Mouse (Mus musculus): ENCODE measurements around the gene Rbm47. TPM values are rescaled to one million over a fixed set of nuclear protein-coding genes. Genes with fewer than 3 reads are reported as not detected.

The Rbm47 gene
- polyA plus RNA-seq, 1 experiment from 2014 or later, result 9.9 TPM

DNA sequence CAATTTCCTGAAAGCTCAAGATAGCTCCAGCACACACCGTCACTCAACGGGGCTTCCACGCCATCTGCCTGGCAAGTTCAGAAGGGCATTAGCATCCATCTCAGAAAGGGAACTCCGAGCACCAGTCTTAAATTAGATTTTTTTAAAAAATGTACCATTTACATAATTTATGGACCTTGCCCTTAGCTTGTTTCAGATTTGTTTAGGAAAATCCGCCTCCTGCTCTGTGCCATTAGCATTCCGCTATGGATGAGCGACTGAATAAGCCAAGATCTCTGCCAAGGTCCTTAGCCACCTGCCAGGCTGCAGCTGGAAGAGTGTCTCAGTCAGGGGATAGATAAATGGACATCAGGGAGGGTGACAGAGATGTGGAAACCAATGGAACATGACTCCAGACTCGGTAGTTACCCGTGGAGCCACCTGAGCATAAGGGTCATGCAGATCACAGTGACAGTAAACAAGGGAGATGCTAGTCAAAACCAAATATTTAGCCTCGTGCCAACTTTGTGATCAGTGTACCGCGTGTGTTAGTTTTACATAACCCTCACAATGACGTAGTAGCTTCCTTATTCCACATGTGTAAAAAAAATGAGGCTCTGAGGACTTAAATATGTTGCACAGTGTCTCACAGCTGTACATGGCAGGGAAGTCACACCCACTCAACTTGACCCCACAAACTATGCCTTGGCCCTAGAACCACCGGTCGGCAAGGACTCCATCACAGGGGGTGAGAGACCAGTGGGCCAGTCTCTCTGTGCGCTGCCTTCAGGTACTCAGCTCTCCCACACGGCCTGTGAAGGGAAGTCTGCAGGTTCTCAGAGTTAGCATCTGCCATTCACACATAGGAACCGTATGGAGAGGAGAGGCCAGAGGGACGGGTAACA is 110.6 kb downstream of the Rbm47 start:
- H3K4me3 ChIP-seq, result no peak overlapping the region
- H3K36me3 ChIP-seq, result no peaks in the 10 kb centered on the region
- H3K27me3 ChIP-seq (ENCODE audit: insufficient read depth, poor library complexity, severe bottlenecking), result no peaks in the 10 kb centered on the region
- H3K4me1 ChIP-seq (replicated peaks), result peaks cover 5% of the 10 kb centered on the region; the same call in 1 of the 2 replicates
- no peaks in the 10 kb centered on the region for H3K9me3 ChIP-seq
- no peak for DNase-seq (ENCODE audit: low spot score)
- no peak overlapping the region for H3K27ac ChIP-seq
- 83% methylated on average over 19 of the region's 19 CpGs for WGBS

DNA sequence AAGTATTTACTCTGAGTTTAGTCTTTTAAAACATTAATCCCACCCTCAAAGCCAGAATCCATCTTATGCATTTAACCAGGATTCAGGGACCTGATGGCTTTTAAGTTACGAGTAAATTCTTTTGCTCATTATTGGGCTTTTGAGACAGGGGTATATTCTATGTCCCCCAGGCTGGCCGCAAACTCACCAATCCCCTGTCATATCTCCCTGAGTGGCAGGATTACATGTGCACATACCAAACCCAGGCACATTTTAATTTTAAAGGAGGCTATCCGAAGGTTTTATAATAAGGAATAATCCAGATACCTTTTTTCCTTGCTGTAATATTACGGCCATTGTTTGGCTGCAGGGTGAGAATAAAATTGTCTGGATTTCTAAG is 111.3 kb downstream of the Rbm47 start:
- Histone ChIP-seq H3K36me3 (no peaks in the 10 kb centered on the region), H3K4me1 (replicated peaks) (0 out of 2 replicates have a peak, but pooled peaks cover under 1% of the 10 kb centered on the region), H3K9me3 (no peaks in the 10 kb centered on the region), H3K27me3 (ENCODE audit: insufficient read depth, poor library complexity, severe bottlenecking) (no peaks in the 10 kb centered on the region), H3K27ac (no peak overlapping the region), H3K4me3 (no peak overlapping the region)
- WGBS, result 91% methylated on average over 4 of the region's 4 CpGs
- no peak for DNase-seq (ENCODE audit: low spot score)

DNA sequence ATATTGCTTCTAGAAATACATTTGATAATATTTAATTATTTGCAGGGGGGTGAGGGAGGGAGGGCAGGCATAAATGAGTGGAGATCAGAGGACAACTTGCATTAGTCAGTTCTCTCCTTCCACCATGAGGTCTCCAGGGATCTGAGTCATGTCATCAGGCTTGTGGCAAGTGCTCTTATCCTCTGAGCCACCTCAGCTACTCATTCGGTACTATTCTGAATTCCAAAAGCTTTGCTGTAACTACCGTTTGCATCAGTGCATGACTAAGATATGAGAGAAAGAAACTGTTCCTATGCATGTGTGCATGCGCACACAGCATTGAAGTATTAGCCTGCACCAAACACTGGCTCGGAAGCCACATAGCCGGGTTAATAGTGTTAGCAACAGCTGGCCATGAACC is 114.1 kb downstream of the Rbm47 start:
- WGBS, result 93% methylated on average over 5 of the region's 5 CpGs
- Histone ChIP-seq H3K4me3 (no peak overlapping the region), H3K9me3 (no peaks in the 10 kb centered on the region), H3K27me3 (ENCODE audit: insufficient read depth, poor library complexity, severe bottlenecking) (no peaks in the 10 kb centered on the region), H3K36me3 (no peaks in the 10 kb centered on the region), H3K27ac (no peak overlapping the region), H3K4me1 (replicated peaks) (no peaks in the 10 kb centered on the region)
- DNase-seq (ENCODE audit: low spot score), result no peak

DNA sequence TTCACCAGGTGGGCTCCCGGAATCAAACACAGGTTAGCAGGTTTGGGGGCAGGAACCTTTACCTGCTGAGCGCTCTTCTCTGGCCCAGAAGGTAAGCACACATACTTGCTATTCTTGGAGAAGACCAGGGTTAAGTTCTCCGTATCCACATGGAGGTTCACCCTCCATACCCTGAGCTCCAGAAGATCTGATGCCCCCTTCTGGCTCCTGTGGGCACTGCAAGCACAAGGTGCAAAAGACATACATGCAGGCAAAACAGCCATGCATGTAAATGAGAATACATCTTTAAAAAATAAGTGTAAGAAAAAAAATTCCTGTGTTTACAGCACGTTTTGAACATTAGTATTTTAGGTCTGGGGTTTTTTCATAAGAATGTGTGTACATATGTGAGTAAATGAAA is 116.2 kb downstream of the Rbm47 start:
- Histone ChIP-seq H3K9me3 (no peaks in the 10 kb centered on the region), H3K36me3 (no peaks in the 10 kb centered on the region), H3K27me3 (ENCODE audit: insufficient read depth, poor library complexity, severe bottlenecking) (no peaks in the 10 kb centered on the region), H3K4me1 (replicated peaks) (no peaks in the 10 kb centered on the region), H3K4me3 (no peak overlapping the region), H3K27ac (no peak overlapping the region)
- no peak for DNase-seq (ENCODE audit: low spot score)
- WGBS, result 85% methylated on average over 4 of the region's 4 CpGs

DNA sequence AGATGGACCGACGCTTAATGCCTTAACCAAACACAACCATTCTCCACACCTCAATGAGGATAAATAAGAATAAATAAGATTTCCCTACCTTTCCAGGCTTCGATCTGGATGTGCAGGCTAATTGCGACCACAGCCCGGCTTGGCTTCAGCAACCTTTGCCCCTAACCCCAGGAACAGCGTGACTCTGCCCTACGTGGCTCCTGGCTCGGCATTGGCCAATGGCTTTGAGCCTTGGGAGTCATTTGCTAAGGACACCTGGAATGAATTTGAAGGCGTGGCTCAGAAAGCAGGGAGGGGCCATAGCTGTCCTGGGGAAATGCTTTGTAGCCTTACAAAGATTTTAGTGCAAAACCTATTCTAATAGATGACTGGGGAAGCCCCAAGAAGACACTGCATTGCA is 118.5 kb downstream of the Rbm47 start:
- Histone ChIP-seq H3K27me3 (ENCODE audit: insufficient read depth, poor library complexity, severe bottlenecking) (no peaks in the 10 kb centered on the region), H3K9me3 (no peaks in the 10 kb centered on the region), H3K36me3 (no peaks in the 10 kb centered on the region), H3K27ac (no peak overlapping the region), H3K4me3 (no peak overlapping the region), H3K4me1 (replicated peaks) (no peaks in the 10 kb centered on the region)
- 55% methylated on average over 9 of the region's 9 CpGs for WGBS
- DNase-seq (ENCODE audit: low spot score), result no peak

DNA sequence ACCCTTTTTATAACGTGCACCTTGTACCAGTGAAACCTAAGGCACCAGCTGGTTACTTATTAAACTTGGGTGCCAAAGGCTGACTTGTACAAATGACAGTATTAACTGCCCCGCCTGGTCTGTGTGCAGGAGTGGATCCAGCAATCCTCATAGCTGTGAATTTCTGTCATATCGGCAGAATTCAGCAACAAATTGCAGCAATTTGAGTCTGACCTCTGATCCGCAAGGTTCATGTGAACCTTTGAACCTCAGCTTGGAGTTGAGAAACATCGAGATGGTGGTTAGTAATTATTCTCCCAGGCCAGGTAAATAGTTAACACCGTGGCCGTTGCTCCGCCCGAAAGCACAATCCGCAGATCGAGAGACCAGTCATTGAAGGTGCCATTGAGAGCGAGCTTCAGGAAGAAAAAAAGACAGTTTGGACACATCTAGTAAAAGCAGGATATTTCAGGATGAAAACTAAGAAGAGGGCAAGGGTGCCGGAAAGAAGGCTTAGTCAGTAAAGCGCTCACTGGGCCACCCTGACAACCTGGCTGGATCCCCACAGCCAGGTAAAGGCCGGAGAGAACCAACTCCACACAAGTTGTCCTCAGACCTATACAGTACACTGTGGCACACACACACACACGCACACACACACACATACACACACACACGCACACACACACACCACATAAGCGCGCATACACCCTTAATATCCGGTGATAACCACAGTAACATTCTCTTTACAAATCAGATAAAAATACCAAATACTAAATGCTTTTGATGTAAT is 120.0 kb downstream of the Rbm47 start:
- H3K9me3 ChIP-seq, result no peaks in the 10 kb centered on the region
- H3K4me1 ChIP-seq (replicated peaks), result no peaks in the 10 kb centered on the region
- WGBS, result 91% methylated on average over 20 of the region's 20 CpGs
- DNase-seq (ENCODE audit: low spot score), result no peak
- H3K36me3 ChIP-seq, result no peaks in the 10 kb centered on the region
- no peaks in the 10 kb centered on the region for H3K27me3 ChIP-seq (ENCODE audit: insufficient read depth, poor library complexity, severe bottlenecking)
- H3K27ac ChIP-seq, result no peak overlapping the region
- no peak overlapping the region for H3K4me3 ChIP-seq

DNA sequence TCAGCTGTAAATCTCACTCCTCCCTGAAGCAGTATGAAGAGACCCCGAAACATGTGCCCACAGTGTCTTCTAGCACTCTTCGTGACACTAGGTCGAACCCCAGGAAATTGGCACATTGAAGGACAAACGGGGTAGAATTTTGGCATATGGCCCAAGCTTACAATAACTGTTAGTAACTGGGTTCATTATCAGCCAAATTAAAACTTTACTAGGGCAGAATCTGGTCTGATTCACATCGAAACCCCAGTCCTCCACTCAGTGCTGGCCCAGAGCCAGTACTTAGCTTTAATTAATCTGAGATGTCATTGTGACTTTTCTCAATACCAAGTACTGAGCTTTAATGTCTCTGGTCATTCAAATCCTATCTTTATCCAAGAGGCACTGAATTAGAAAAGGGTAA is 122.1 kb downstream of the Rbm47 start:
- H3K27ac ChIP-seq, result no peak overlapping the region
- no peaks in the 10 kb centered on the region for H3K4me1 ChIP-seq (replicated peaks)
- H3K27me3 ChIP-seq (ENCODE audit: insufficient read depth, poor library complexity, severe bottlenecking), result no peaks in the 10 kb centered on the region
- H3K36me3 ChIP-seq, result no peaks in the 10 kb centered on the region
- no peak overlapping the region for H3K4me3 ChIP-seq
- DNase-seq (ENCODE audit: low spot score), result no peak
- H3K9me3 ChIP-seq, result no peaks in the 10 kb centered on the region
- 89% methylated on average over 5 of the region's 5 CpGs for WGBS

DNA sequence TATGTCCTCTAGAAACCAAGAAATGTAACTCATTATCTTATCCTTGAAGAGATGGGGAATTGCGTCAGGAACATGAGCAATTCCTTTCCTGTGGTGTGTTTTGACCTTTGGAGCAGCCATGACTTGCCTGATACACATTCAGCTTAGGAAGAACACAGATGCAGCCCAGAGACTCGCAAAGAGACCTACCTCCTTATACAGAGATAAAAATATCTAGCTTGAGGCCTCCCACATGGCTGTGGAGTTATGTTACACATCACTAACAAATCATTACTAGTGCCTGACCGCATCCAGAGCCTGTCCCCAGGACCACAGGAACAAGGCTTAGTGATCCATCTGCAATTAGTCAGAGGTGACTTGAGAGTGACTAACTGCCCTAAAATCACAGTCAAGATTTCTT is 126.6 kb downstream of the Rbm47 start:
- Histone ChIP-seq H3K4me1 (replicated peaks) (no peaks in the 10 kb centered on the region), H3K4me3 (no peak overlapping the region), H3K36me3 (no peaks in the 10 kb centered on the region), H3K27me3 (ENCODE audit: insufficient read depth, poor library complexity, severe bottlenecking) (no peaks in the 10 kb centered on the region), H3K9me3 (no peaks in the 10 kb centered on the region), H3K27ac (no peak overlapping the region)
- WGBS, result 90% methylated on average over 3 of the region's 3 CpGs
- no peak for DNase-seq (ENCODE audit: low spot score)

DNA sequence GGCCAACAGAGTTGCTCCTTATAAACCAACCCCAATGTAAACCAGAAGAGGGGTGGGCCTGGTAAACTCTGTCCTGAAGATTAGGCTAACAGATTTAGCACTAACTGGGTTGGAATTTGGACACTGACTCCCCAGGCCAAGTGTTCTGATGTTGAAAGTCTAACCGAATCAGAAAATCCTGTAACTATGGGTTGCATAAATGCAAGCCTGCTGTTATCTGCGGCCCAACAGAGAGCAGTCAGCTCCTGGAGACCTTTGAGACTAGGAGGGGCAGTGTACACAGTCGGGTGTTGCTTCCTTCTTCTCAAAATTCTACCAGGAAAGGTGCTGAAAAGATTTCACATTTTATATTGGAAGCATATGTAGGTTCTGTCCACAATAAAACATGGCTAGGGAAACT is 129.0 kb downstream of the Rbm47 start:
- H3K4me1 ChIP-seq (replicated peaks), result no peaks in the 10 kb centered on the region
- DNase-seq (ENCODE audit: low spot score), result no peak
- no peaks in the 10 kb centered on the region for H3K27me3 ChIP-seq (ENCODE audit: insufficient read depth, poor library complexity, severe bottlenecking)
- WGBS, result 87% methylated on average over 3 of the region's 3 CpGs
- H3K27ac ChIP-seq, result no peak overlapping the region
- no peaks in the 10 kb centered on the region for H3K9me3 ChIP-seq
- H3K4me3 ChIP-seq, result no peak overlapping the region
- H3K36me3 ChIP-seq, result no peaks in the 10 kb centered on the region

DNA sequence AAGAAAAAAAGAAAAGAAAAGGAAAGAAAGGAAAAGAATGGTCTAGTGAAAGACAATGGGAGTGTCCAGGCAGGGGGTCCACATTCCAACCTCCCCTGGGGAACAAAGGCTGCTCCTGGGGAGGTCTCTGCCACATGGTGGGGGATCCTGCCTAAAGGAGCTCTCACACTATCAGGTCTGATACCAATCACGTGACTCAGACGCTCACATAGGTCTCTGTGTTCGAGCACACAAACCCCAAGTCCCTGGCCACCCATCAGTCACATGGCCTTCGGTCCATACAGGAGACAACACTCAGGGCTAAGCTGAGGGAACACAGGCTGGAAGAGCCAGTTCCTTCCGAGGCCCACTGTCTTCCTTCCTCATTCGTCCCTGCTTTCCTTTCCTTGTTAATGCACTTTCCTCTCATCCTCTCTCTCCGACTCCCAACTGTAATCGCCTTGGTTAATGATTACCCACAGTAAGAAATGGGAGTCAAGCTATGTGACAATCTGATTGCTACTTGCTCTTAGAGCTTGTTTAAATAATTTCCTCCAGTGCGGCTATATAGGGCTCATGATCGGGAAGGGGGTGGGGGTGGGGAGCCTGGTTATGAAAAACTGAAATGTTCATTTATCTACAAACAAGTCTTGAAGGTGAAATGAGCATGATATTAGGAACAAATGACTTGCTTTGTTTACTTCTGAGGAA is 130.1 kb downstream of the Rbm47 start:
- no peaks in the 10 kb centered on the region for H3K36me3 ChIP-seq
- no peaks in the 10 kb centered on the region for H3K9me3 ChIP-seq
- no peaks in the 10 kb centered on the region for H3K27me3 ChIP-seq (ENCODE audit: insufficient read depth, poor library complexity, severe bottlenecking)
- DNase-seq (ENCODE audit: low spot score), result no peak
- no peaks in the 10 kb centered on the region for H3K4me1 ChIP-seq (replicated peaks)
- no peak overlapping the region for H3K4me3 ChIP-seq
- WGBS, result 51% methylated on average over 10 of the region's 10 CpGs
- no peak overlapping the region for H3K27ac ChIP-seq

DNA sequence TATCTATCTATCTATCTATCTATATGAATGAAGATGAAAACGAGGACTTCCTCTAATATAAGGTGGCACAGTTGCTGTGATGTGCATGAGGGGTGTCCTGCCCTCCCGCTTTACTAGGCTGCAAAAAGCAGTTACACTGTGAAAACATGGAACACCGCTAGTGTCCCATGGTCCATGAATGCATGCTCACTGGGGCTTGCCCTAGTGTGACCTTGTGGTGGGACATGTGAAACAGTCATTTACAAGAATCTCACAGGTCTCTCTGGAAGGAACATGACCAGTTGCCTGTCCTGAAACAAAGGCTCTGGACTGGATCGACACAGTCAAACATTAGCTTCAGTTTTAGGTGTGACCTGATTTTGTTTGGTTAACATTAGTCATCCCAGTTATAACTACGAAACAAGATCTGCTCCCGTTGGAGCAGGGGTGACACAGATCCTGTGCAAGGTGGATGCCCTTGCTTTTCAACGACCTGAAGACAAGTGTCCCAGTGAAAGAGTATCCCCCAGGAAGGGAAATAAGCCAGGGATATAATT is 132.1 kb downstream of the Rbm47 start:
- no peak overlapping the region for H3K27ac ChIP-seq
- H3K27me3 ChIP-seq (ENCODE audit: insufficient read depth, poor library complexity, severe bottlenecking), result no peaks in the 10 kb centered on the region
- H3K4me3 ChIP-seq, result no peak overlapping the region
- no peaks in the 10 kb centered on the region for H3K36me3 ChIP-seq
- no peaks in the 10 kb centered on the region for H3K9me3 ChIP-seq
- WGBS, result 86% methylated on average over 7 of the region's 7 CpGs
- 0 out of 2 replicates have a peak, but pooled peaks cover 3% of the 10 kb centered on the region for H3K4me1 ChIP-seq (replicated peaks)
- no peak for DNase-seq (ENCODE audit: low spot score)

DNA sequence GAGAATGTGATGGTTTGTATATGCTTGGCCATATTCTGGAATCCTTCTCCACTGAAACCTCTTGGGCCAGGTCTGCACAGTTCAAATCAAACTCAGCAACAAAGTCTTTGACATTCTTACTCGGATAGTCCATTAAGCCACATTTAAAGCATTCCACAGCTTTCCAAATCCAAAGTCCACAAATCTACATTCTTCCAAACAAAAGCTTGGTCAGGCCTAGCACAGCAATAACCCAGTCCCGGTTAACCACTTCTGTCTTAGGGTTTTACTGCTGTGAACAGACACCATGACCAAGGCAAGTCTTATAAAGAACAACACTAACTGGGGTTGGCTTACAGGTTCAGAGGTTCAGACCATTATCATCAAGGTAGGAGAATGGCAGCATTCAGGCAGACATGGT is 133.1 kb downstream of the Rbm47 start:
- DNase-seq (ENCODE audit: low spot score), result no peak
- Histone ChIP-seq H3K36me3 (no peaks in the 10 kb centered on the region), H3K27me3 (ENCODE audit: insufficient read depth, poor library complexity, severe bottlenecking) (no peaks in the 10 kb centered on the region), H3K4me1 (replicated peaks) (0 out of 2 replicates have a peak, but pooled peaks cover 3% of the 10 kb centered on the region), H3K27ac (no peak overlapping the region), H3K9me3 (no peaks in the 10 kb centered on the region), H3K4me3 (no peak overlapping the region)
- WGBS, result 89% methylated on average over 2 of the region's 2 CpGs

Measured in hindbrain, embryonic 10.5 days (tissue).